Mouse (Mus musculus) layer of hippocampus, postnatal 14 days (tissue): ENCODE data around the gene Rfc1. TPM values are rescaled to one million over a fixed set of nuclear protein-coding genes. Genes with fewer than 3 reads are reported as not detected.

ENCODE experiments used
- DNase-seq, 2 experiments: peaks; one replicate each; pipeline ENCODE4 v3.0.0; 2021 to 2022; ENCODE audit warnings: low spot score in 2 of 2, mixed read lengths in 1 of 2
- total RNA-seq, 2 experiments: library from RNA; stranded (reverse); gene quantifications; 2 replicates each; pipeline ENCODE4 v1.2.3; 2021

The Rfc1 gene
- total RNA-seq, 2 experiments from 2014 or later: 25.1 to 28.7 TPM

DNA sequence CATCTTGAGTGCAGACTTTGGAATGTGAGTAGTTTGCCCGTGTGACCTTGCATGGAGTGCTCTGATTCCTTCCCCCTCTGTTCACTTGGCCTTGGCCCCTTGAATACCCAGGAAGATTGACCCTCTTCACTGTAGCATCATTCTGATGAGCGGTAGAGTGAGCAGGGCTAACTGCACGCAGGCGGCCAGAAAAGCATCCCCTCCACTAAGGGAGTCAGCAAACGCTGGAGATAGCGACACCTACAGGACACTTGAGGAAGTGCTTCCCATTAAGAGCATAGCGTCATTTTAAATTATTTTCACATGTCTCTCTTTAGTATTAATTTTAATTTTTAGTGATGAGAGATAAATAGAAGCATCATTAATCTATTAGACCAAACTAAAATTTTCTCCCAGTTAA, 122.1 kb downstream of the Rfc1 start:
- peak in 1 of 2 experiments; percentile 14 for DNase-seq

Other genes starting within 250 kb of the Rfc1 start
- under 1 TPM; 0.36 to 0.48 TPM for gene Tmem156, start 243.5 kb downstream of the Rfc1 start, total RNA-seq
- 10 to 100 TPM; 79.0 to 87.6 TPM for gene Klhl5, start 228.1 kb downstream of the Rfc1 start, total RNA-seq
- gene Wdr19, start 136.0 kb downstream of the Rfc1 start, total RNA-seq: 10 to 100 TPM; 19.2 to 20.1 TPM
- under 1 TPM; 0.46 to 0.74 TPM for gene Klb, start 12.6 kb upstream of the Rfc1 start, total RNA-seq
- gene Rpl9, start 55.8 kb upstream of the Rfc1 start, total RNA-seq: 100 to 1,000 TPM; 548 to 565 TPM
- 10 to 100 TPM; 33.2 to 42.5 TPM for gene Lias, start 55.8 kb upstream of the Rfc1 start, total RNA-seq
- 10 to 100 TPM; 24.1 to 30.9 TPM for gene Ugdh, start 100.3 kb upstream of the Rfc1 start, total RNA-seq
- not detected for gene Gm43552, start 157.2 kb upstream of the Rfc1 start, total RNA-seq
- gene Smim14, start 201.5 kb upstream of the Rfc1 start, total RNA-seq: 100 to 1,000 TPM; 150 to 155 TPM
- 100 to 1,000 TPM; 130 to 137 TPM for gene Ube2k, start 201.6 kb upstream of the Rfc1 start, total RNA-seq